Mouse (Mus musculus): ENCODE measurements around the gene Tuba1c. TPM values are rescaled to one million over a fixed set of nuclear protein-coding genes. Genes with fewer than 3 reads are reported as not detected.

Tuba1c gene
- polyA plus RNA-seq, 1 experiment from 2014 or later, result 159 TPM

DNA sequence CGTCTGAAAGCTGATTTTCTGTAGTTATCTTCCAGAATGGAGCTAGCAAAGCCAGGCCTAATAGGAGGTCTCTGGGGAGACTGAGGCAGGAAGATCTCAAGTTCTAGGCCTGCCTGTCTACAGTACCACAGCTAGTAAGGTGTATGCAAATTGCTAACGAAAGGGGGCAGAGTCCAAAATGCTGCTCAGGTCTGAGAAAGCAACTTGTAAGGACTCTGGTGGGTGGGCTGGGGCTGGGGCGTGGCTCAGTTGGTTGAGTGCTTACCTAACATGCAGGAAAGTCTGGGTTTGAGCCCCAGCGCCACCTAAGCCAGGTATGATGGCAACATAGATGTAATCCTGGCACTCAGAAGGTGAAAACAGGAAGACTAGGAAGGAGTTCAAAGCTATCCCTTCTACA lies 9.5 kb upstream of the Tuba1c start:
- no peaks in the 10 kb centered on the region for H3K36me3 ChIP-seq (ENCODE audit: control insufficient read depth, insufficient read depth, low read length)
- H3K4me1 ChIP-seq (replicated peaks; ENCODE audit: control insufficient read depth, insufficient read depth), result no peaks in the 10 kb centered on the region
- H3K27ac ChIP-seq (replicated peaks), result no peak overlapping the region
- ATAC-seq (ENCODE audit: low FRiP score, low TSS enrichment) (no peak), DNase-seq (ENCODE audit: low spot score) (no peak)
- no peak overlapping the region for H3K9ac ChIP-seq (ENCODE audit: low read length)
- TF ChIP-seq EP300 (optimal IDR thresholded peaks at IDR 0.05) (no peak), CTCF (IDR thresholded peaks at IDR 0.05; ENCODE audit: low read depth) (no peak)
- H3K4me2 ChIP-seq (replicated peaks; ENCODE audit: low read depth), result no peak overlapping the region
- no peak overlapping the region for H3K4me3 ChIP-seq (ENCODE audit: low read depth, low read length)
- H3K9me3 ChIP-seq (ENCODE audit: control insufficient read depth, low read length), result no peaks in the 10 kb centered on the region
- WGBS, result 93% methylated on average over 4 of the region's 4 CpGs
- no peaks in the 10 kb centered on the region for H3K27me3 ChIP-seq (ENCODE audit: control insufficient read depth, insufficient read depth, low read length)

DNA sequence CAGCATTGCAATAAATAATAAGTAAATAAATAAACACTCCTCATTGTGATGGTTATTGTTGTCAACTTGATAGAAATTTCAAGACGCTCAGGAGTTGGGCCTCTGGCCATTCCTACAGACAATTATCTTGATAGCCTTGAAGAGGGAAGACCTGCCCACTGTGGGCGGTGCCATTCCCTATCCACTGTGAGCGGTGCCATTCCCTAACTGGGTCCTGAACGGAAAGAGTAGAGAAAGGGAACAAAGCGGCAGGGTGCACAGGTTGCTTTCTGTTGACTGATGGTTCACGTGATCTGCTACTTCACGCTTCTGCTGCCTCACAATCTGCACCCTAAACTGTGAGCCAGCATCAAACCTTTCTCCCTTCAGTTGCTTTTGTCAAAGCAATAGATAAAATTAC lies 8.4 kb upstream of the Tuba1c start:
- no peaks in the 10 kb centered on the region for H3K4me1 ChIP-seq (replicated peaks; ENCODE audit: control insufficient read depth, insufficient read depth)
- WGBS, result 95% methylated on average over 7 of the region's 7 CpGs

DNA sequence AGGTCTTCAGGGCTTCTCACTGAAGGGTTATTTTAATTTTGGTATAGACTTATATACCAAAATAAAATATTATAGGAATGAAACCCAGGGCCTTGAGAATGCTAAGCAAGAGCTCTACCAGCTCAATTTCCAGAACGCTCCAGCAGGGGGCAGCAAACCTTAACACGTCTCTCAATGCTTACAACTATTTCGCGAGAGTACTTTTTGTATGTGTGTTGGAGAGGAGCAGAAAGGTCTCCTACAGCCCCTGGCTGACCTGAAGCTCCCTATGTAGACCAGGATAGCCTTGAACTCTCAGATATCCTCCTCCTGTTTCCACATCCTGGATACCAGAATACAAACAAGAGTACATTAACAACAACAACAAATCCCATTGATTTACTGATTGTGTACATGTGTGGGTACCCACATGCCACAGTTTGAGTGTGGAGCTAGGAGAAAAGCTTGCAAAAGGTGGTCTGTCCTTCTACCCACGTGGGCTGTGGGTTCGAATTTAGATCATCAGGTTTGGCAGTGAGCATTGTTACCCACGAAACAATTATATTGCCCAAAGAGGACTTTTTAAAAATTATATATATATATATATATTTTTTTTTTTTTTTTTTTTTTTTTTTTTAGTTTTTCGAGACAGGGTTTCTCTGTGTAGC lies 4.9 kb upstream of the Tuba1c start:
- Histone ChIP-seq H3K36me3 (ENCODE audit: control insufficient read depth, insufficient read depth, low read length) (no peaks in the 10 kb centered on the region), H3K9me3 (ENCODE audit: control insufficient read depth, low read length) (no peaks in the 10 kb centered on the region), H3K27ac (replicated peaks) (no peak overlapping the region), H3K4me2 (replicated peaks; ENCODE audit: low read depth) (no peak overlapping the region), H3K27me3 (ENCODE audit: control insufficient read depth, insufficient read depth, low read length) (no peaks in the 10 kb centered on the region), H3K9ac (ENCODE audit: low read length) (no peak overlapping the region), H3K4me3 (ENCODE audit: low read depth, low read length) (no peak overlapping the region), H3K4me1 (replicated peaks; ENCODE audit: control insufficient read depth, insufficient read depth) (no peaks in the 10 kb centered on the region)
- peak; percentile 86 for DNase-seq (ENCODE audit: low spot score)
- peak; percentile 83 for TF ChIP-seq CTCF (IDR thresholded peaks at IDR 0.05; ENCODE audit: low read depth)
- TF ChIP-seq EP300 (optimal IDR thresholded peaks at IDR 0.05), result no peak
- WGBS, result 20% methylated on average over 7 of the region's 8 CpGs
- ATAC-seq (ENCODE audit: low FRiP score, low TSS enrichment), result no peak

More for the DNA sequence above, 8.4 kb upstream of the Tuba1c start:
- H3K36me3 ChIP-seq (ENCODE audit: control insufficient read depth, insufficient read depth, low read length), result no peaks in the 10 kb centered on the region
- H3K4me3 ChIP-seq (ENCODE audit: low read depth, low read length), result no peak overlapping the region
- ATAC-seq (ENCODE audit: low FRiP score, low TSS enrichment), result no peak
- no peaks in the 10 kb centered on the region for H3K9me3 ChIP-seq (ENCODE audit: control insufficient read depth, low read length)
- TF ChIP-seq EP300 (optimal IDR thresholded peaks at IDR 0.05) (no peak), CTCF (IDR thresholded peaks at IDR 0.05; ENCODE audit: low read depth) (no peak)
- no peaks in the 10 kb centered on the region for H3K27me3 ChIP-seq (ENCODE audit: control insufficient read depth, insufficient read depth, low read length)
- DNase-seq (ENCODE audit: low spot score), result no peak
- no peak overlapping the region for H3K27ac ChIP-seq (replicated peaks)
- no peak overlapping the region for H3K9ac ChIP-seq (ENCODE audit: low read length)
- H3K4me2 ChIP-seq (replicated peaks; ENCODE audit: low read depth), result no peak overlapping the region

DNA sequence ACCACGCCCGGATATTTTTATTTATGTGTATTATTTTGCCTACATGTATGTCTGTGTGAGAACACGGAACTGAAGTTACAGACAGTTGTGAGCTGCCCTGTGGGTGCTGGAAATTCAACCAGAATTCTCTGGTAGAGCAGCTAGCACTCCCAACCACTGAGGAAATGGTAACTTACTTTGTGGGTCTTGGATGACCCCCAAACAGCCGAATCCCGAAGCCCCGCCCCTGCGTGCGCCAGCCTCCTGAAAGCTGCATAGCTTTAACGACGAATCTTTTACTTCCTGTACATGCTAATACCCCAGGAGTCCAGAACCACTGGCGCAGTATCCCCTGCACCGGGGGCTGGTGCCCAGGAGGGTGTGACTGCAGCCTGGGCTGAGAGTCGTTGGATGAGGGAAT lies 4.3 kb upstream of the Tuba1c start:
- Histone ChIP-seq H3K4me3 (ENCODE audit: low read depth, low read length) (no peak overlapping the region), H3K9me3 (ENCODE audit: control insufficient read depth, low read length) (no peaks in the 10 kb centered on the region)

DNA sequence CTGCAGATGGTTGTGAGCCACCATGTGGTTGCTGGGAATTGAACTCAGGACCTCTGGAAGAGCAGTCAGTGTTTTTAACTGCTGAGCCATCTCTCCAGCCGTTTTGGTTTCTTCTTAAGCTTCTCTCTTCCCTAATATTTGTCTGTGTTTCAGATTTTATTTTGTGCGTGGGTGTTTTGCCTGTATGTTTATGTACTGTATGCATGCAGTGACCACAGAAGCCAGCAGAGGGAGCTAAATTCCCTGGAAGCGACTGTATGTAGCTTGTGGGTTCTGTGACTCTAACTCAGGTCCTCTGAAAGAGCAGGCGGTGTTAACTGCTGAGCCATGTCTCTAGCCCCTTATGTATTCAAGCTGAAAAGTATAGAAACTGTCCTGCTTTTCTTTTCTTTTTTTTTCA lies 3.4 kb upstream of the Tuba1c start:
- no peak overlapping the region for H3K27ac ChIP-seq (replicated peaks)
- no peak for DNase-seq (ENCODE audit: low spot score)
- no peaks in the 10 kb centered on the region for H3K9me3 ChIP-seq (ENCODE audit: control insufficient read depth, low read length)
- no peak for ATAC-seq (ENCODE audit: low FRiP score, low TSS enrichment)
- H3K9ac ChIP-seq (ENCODE audit: low read length), result no peak overlapping the region
- H3K27me3 ChIP-seq (ENCODE audit: control insufficient read depth, insufficient read depth, low read length), result no peaks in the 10 kb centered on the region
- H3K4me3 ChIP-seq (ENCODE audit: low read depth, low read length), result no peak overlapping the region
- H3K36me3 ChIP-seq (ENCODE audit: control insufficient read depth, insufficient read depth, low read length), result no peaks in the 10 kb centered on the region
- TF ChIP-seq CTCF (IDR thresholded peaks at IDR 0.05; ENCODE audit: low read depth) (peak; percentile 74), EP300 (optimal IDR thresholded peaks at IDR 0.05) (no peak)
- 0 out of 2 replicates have a peak, but pooled peaks cover 2% of the 10 kb centered on the region for H3K4me1 ChIP-seq (replicated peaks; ENCODE audit: control insufficient read depth, insufficient read depth)
- H3K4me2 ChIP-seq (replicated peaks; ENCODE audit: low read depth), result no peak overlapping the region
- WGBS, result 56% methylated on average over 4 of the region's 4 CpGs

More for the DNA sequence above, 4.3 kb upstream of the Tuba1c start:
- Histone ChIP-seq H3K36me3 (ENCODE audit: control insufficient read depth, insufficient read depth, low read length) (no peaks in the 10 kb centered on the region), H3K9ac (ENCODE audit: low read length) (no peak overlapping the region), H3K4me1 (replicated peaks; ENCODE audit: control insufficient read depth, insufficient read depth) (no peaks in the 10 kb centered on the region), H3K4me2 (replicated peaks; ENCODE audit: low read depth) (no peak overlapping the region), H3K27ac (replicated peaks) (no peak overlapping the region), H3K27me3 (ENCODE audit: control insufficient read depth, insufficient read depth, low read length) (no peaks in the 10 kb centered on the region)
- TF ChIP-seq EP300 (optimal IDR thresholded peaks at IDR 0.05), result no peak
- ATAC-seq (ENCODE audit: low FRiP score, low TSS enrichment) (no peak), DNase-seq (ENCODE audit: low spot score) (no peak)
- WGBS, result 76% methylated on average over 12 of the region's 13 CpGs

DNA sequence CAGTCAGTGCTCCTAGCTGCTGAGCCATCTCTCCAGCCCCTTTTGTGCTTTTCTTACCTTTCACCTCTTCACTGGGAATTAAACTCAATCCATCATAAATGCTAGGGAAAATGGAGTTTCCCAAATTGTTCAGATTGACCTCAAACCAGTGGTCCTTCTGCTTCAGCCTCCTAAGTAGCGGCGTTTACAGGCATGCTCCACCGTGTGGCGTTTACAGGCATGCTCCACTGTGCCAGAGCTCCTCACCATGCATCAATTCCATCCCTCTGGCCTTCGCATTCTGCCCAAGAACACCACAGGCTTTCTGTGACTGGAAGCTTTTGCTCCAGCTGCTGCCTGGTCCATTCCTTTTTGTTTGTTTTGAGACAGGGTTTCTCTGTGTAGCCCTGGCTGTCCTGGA lies 2.6 kb upstream of the Tuba1c start:
- ATAC-seq (ENCODE audit: low FRiP score, low TSS enrichment) (no peak), DNase-seq (ENCODE audit: low spot score) (no peak)
- Histone ChIP-seq H3K9me3 (ENCODE audit: control insufficient read depth, low read length) (no peaks in the 10 kb centered on the region), H3K4me3 (ENCODE audit: low read depth, low read length) (no peak overlapping the region), H3K4me1 (replicated peaks; ENCODE audit: control insufficient read depth, insufficient read depth) (peaks cover 4% of the 10 kb centered on the region; the same call in 1 of the 2 replicates), H3K9ac (ENCODE audit: low read length) (no peak overlapping the region), H3K36me3 (ENCODE audit: control insufficient read depth, insufficient read depth, low read length) (no peaks in the 10 kb centered on the region), H3K27me3 (ENCODE audit: control insufficient read depth, insufficient read depth, low read length) (no peaks in the 10 kb centered on the region), H3K4me2 (replicated peaks; ENCODE audit: low read depth) (no peak overlapping the region), H3K27ac (replicated peaks) (no peak overlapping the region)
- WGBS, result 65% methylated on average over 5 of the region's 5 CpGs
- TF ChIP-seq EP300 (optimal IDR thresholded peaks at IDR 0.05) (no peak), CTCF (IDR thresholded peaks at IDR 0.05; ENCODE audit: low read depth) (peak; percentile 21; the same call in 1 of the 2 replicates)
